Mouse (Mus musculus) neural tube, embryonic 10.5 days (tissue): ENCODE measurements around the gene Lsm11.

Source experiments
- DNase-seq: peaks from one replicate; pipeline ENCODE4 v3.0.0-alpha.2; 2017; ENCODE audit warnings: low spot score; ENCODE audit errors: extremely low spot score

The Lsm11 gene

DNA sequence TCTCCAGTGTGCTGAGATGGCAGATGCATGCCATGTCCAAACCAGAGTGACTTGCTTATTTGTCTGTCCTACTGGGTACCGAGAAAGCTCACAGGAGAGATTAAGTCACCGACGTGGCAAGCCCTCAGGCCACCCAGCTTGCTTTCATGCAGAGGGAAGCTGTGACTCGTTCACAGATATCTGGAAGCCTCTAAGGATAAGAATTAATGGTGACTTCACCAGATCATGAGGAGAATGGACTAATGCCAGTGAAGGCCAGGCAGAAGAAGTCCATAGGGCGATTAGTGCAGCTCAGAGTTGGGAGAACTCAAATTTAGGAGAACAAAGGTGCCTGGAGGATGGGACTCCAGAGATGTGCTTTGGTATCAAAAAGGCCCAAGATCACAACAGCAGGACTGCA is 17.3 kb downstream of the Lsm11 start:
- DNase-seq, result no peak

DNA sequence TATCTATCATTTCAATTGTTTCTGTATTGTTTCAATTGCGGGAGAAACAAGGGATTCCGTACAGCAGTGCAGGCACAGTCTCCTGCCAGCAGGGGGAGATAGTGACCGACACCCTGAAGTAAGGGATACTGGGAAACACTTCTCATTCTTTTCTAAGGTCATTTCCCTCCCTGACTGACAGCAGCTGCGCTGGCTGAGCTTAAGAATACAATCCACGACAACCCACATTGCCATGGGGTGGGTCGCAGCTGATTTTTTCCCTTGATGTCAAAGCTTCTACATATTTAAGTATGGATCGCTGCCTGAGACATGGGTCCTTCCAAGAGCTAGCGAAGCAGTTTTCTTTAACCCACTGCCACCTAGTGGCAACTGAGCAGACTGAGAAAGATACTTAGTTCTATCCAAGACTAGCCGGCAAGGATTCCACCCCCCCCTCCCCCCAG is 18.1 kb downstream of the Lsm11 start:
- DNase-seq, result peak; percentile 84

DNA sequence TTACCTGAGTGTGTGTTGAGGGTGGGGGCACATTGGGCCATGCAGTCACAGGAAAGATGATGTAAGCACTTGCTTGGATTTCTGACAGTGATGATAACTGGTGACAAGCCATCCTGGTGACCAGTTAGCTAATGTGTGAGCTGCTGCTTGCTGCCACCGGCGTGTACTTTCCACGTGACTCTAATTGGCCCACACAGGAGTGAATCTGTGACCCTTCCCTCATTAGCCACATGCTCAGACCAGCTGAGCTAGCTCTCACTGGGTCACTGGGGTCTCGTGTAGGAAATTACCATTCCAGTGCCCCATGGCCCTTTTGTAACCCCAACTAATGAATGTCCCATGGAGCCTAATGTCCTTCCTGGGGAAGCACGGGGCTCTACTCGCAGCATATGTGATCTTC is 19.3 kb downstream of the Lsm11 start:
- DNase-seq, result no peak

DNA sequence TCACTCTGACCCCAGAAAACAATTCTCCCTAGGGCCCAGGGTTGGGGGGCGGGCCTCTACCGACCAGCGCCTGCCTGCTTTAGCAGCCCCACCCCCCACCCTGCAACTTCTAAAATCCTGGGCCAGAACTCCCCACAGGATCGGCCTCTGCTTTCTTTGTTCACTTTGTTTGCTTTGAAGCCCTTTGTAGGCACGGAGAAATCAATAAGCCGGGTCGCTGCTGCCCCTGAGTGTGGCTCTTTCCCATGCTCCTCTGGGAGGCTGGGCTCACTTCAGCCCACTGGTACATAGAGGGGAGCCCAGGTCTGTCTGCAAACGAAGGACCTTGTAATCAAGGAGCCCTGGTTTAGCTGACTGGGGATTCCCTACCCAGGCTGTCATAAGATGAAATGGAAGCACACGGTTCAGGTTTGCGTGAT is 23.2 kb downstream of the Lsm11 start:
- DNase-seq, result peak; percentile 37

DNA sequence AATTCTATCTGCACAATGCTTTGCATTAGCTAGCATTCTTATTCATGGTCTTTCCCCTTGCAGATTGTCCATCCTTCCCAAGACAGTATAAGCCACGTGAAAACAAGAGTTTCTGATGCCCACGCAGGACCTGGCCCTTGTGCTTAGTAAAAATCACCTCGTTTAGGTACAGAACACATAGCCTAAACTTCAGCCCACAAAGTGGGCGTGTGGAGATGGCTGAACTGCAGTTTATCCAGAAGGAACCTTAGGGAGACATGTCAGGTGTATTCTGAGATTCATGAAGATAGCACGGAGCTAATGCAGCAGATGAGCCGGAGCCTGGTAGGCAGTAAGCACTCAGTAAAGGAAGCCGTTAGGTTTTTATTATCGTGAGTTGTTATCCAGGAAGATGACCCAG is 23.7 kb downstream of the Lsm11 start:
- DNase-seq, result no peak

DNA sequence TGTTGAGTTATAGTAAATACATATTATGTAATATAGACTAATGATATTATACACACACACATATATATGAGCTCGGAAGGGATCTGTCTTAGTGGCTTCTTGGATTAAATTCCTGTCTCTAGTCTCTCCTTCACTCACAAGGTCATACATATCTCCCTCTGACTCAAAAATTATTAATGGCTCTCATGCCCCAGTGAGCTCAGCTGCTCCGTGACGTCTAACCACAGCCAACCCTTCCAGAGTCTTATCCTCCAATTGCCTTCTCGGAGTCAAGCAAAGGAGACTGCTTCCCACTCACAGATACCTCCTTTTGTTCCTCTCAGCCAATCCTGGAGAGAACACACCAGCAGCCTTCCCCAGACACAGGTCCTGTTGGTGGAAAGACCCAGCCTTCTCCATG is 25.9 kb downstream of the Lsm11 start:
- DNase-seq, result no peak

DNA sequence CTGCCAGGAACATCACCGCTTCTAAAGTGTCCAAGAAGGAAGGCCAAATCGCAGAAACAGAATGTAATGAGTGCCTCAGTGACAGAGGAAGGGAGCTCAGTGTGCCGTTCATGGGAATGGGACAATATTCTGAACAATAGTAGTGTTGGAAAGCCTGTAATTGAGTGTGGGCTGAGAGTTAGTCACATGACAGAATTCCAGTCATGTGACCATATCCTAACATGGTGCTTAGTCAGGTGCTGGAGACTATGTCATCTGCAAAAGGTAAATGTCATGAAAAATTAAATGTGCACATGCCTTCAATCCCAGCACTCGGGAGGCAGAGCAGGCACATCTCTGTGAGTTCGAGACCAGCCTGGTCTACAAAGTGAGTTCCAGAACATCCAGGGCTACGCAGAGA is 26.7 kb downstream of the Lsm11 start:
- no peak for DNase-seq

DNA sequence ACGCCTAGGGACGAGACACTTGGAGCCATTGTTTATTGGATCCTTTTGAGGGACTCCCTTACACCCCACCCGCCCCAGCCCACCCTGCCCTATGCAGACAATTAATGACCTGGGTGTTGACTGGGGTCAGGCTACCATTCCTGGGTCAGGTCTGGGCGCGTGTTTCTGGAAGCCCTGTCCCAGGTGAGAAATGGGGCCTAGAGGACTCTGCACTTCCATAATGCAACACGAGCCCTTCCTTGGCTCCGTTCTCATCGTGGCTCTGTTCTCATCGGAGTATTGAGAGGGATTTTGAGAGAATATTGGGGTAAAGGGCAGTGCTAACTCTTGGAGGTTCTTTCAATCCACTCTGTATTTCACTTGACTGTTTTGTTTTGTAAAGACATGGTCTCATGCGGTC is 28.5 kb downstream of the Lsm11 start:
- no peak for DNase-seq

DNA sequence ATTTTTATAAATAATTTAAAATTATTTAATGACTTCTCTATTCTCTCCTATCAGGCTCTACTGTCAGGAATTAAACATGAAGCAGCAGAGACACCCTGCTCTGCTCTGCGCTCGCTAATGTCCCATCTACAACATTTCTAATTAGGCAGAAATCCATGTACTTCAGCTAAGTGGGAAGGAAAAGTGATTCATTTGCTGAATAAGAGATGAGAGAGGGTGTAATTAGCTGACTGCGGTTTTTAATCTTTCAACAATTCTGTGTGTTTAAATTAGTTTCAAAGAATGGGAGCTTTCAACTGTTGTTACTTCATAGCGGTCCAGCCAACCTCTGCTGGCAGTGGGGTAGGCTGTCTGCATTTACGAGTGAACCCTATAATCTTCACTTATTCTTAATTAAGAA is 34.0 kb downstream of the Lsm11 start:
- DNase-seq, result no peak

DNA sequence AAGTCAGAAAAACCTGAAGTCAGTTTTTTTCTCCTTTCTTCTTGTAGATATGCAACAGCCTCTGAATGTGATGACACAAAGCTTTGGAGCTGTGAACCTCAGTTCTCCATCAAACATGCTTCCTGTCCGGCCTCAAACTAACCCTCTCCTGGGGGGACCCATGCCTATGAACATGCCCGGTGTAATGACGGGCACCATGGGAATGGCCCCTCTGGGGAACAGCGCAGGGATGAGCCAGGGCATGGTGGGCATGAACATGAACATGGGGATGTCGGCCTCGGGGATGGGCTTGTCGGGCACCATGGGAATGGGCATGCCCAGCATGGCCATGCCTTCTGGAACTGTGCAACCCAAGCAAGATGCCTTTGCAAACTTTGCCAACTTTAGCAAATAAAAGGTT is 35.8 kb downstream of the Lsm11 start:
- DNase-seq, result no peak

DNA sequence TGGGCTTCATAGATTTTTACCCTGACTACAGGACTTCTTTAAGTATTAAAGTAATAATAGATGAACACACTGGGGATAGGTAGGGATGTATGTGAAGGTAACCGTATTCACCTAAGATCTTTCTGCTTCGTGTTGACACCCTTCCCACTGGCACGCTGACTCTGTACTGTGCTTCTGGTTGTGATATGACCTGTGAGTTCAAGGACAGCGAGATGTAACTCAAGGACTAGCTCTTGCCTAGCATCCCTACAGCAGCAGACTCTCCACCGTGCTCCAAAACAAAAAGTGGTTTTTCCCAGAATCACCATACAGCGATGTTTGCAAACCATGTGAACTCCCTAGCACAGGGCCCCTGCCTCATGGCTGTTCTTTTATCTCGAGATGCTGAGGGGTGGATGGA is 36.7 kb downstream of the Lsm11 start:
- DNase-seq, result no peak

DNA sequence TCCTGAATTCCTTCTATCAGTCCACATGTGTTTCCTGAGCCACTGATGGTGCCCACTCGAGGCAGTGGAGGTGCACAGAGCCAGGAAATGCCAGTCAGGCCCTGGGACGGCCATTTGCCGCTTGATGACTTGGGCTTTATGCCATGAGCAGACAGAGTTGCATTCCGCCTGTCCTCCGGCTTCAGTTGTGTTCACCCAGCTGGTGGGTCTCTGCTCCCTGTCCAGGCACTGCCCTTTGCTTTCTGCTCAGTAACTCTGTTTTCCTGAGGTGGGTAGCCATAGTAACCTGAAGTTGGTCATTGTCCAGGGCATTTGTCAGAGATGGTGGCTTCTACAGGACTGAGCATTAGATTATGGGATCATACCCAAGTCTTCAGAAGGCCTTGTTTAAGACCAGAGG is 37.4 kb downstream of the Lsm11 start:
- DNase-seq, result no peak

DNA sequence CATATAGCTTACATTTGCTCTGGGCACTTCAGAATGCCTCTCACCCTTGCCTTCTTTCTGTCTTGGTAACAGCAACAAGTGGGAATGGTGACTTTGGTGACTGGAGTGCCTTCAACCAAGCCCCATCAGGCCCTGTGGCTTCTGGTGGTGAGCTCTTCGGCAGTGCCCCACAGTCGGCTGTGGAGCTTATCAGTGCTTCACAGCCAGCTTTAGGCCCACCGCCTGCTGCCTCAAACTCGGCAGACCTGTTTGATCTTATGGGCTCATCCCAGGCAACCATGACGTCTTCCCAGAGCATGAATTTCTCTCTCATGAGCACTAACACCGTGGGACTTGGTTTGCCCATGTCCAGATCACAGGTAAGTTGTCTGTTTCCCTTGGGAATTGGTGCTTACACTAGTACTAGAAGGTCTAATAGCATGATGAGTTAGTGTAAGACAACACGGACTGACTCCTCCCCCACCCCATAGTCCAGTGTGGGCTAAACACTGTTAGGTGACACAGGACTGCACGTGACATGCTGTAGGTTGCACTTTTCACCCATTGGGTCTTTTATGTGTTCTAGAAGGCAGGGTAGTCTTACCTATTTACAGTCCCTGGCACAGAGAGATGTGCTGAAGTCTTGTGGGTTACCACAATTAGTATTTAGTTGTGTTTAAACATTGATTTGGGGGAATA is 38.5 kb downstream of the Lsm11 start:
- DNase-seq, result no peak

DNA sequence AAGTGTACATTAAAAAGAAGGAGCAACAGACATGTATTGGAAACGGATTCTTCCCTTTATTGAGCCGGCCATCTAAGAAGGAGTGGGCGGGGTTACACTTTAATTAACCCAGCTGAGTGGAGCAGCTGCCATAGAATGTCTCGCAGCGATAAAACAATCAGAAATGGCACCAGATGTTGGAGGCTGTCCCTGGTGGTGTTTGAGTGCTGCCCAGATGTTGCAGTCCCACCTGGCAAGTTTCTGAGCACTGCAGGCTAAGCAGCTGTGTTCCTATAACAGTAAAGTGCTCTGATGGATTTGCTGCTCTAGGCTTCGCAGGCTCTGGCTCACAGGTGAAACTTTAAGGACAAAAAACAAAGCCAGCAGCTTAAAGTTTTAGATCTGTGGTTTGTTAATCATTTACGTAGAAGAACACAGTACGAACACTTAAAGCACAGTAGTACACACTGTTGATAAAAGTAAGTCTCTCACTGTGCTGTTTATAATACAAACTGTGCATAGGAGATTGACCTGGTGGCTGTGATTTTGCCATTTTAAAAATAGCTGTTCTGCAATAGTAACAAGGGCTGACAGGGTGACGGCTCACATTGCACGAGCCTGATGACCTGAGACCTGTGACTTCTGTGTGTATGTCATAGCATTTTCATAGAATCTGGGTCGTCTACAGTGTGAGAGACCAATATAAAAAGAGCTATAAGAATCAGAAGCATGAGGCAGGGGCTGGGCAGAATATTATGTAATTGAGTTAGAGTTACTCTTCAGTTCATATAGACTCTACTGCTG is 44.3 kb downstream of the Lsm11 start:
- no peak for DNase-seq

DNA sequence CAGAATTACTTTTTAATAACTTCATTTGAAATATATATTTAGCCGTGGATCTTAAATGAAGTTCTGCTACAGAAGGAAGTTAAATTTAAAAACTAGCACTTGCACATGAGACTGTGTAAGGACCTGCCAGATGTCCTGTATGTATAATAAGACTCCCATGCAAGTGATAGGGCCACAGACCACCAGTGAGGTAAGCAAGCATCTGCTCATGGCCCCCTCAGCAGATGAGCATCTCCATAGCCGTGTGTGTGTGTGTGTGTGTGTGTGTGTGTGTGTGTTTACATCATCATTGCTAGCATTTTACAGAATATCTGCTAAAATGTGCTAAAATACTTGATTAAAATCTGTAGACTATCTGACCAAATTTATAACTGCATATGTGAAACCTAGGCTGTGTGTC is 47.3 kb downstream of the Lsm11 start:
- DNase-seq, result no peak

DNA sequence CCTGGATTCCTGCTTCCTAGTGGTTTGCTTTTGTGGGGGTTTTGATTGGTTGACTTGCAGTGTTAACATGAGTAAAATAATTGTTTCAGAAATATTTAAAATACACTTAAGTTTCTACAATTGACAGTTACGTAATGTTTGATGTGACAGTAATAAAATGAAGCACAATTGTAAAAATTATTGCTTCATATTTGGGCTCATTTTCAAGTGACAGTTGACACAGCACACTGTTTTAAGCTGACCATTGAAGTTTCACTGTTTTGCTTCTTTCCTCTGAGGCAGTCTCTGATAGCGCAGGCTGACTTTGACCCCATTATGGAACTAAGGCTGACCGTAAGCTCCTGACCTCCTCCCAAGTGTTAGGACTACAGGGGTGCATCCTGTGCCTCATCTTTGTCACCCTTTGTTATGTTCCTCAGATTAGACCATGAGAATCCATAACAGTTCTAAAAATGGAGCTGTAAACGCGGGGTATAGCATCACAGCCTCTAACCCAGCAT is 51.8 kb downstream of the Lsm11 start:
- no peak for DNase-seq

DNA sequence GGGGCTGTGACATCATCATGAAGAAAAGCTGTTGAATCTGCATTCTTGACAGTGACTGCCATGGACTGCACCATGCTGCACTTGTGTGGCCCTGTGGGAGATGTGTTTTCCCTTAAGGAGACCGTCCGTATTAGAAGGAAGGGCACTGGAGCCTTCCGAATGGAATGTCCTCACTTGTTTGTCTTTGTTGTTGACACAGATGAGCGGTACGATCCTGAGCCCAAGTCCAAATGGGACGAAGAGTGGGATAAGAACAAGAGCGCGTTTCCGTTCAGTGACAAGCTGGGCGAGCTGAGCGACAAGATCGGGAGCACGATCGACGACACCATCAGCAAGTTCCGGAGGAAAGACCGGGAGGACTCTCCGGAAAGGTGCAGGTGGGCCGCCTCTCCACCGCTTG is 54.3 kb downstream of the Lsm11 start:
- DNase-seq, result no peak

DNA sequence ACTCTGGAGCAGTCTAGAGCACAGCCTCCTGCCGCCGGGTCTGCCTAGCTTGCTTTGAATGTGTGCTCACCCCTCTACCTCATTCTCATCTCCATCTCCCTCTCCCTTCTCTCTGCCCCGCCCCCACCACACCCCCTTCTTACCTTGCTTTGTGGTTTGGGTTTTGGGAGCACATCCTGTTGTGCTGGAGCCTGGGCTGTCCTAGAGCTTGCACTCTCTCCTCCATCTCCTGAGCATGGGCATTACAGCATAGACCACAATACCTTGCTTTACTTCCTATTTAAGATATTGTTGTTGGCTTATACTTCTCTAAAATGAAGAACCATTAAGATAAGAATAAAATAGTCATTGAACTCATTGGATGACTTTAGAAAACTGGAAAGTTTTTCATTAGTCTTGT is 54.8 kb downstream of the Lsm11 start:
- no peak for DNase-seq

DNA sequence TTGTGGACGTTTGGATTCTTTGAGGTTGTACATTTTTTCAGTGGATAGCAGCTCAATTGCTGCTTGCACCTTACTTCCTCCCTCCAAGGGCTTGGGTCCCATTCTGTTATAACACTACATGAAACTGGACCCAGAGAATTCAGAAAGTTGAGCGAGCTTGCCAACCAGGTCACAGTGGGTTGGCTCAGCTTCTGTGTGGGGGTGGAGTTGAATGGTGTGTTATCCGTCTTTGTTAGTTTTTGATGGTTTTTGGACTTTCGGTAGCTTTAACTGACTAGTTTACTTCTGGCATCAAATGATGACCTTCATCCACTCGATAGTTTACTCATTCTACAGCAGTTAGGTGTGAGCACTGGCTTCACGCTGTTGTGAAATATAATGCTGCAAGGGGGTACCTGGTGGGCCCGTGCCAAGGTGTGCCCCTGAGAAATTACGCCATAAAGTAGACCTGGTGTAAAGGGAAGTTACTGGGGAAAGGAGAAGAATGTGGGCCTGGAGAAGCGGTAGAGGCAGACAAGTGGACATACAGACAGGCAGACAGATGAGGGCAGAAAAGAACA is 56.2 kb downstream of the Lsm11 start:
- no peak for DNase-seq

DNA sequence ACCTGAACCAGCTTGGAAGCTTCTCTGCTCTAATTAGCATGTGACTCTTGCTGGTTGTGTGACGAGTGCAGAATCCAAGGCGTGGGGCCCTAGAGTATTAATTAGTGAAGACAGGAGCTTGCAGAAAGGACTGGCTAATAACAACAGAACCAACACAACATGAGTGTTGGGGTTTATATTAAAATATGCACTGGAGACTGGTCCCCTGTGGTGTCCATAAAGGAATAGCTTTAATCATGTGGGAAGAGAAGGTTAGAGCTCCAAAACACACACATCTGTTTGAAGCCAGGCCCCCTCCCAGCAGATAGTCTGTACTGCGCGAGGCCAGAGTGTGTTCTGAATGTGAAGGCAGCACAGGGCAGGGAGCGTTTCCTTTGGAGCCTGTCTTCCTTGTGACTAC is 58.1 kb downstream of the Lsm11 start:
- DNase-seq, result no peak

DNA sequence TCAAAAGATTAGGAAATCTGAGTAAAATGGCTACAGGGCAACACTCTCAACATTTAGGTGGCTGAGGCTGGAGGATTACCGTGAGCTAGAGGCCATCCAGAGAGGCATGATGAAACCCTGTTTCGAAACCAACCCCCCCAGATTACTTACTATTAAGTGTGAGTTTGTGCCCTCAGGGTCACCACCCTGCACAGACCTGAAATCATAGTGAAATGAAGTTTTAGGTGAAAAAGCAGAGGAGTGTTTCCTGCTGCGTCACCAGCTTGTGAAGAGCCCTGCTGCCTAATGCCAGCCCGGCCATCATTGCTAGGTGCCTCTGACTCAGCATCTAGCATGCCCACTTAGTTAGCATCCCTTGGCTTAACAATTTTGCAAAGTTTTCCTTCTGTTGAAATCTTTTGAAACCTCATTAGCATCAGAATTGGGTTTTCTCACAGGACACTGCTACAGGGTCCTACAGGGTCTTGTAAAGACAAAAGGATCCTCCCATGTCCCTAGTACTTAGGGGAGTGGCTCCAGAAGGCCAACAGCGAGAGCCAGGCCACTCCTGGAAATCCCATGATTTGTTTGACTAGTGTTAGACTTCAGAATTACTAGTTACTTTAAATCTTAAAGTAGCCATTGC is 59.0 kb downstream of the Lsm11 start:
- DNase-seq, result no peak

DNA sequence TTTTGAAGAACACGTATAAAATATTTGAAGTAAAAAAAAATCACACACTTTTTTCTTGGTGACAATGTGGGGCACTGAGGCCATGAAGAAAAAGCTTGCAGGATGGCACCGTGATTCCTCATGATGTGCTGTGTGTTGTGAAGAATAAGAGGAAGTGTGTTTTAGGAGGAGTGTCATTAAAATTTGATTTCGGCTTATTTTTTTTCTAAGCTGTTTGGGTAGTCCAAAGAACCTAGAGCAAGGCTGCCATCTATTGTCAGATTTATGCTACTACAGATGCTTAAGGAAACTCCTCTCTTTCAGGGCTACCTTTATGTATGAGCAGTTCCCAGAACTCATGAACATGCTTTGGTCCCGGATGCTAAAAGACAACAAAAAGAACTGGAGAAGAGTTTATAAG is 60.7 kb downstream of the Lsm11 start:
- DNase-seq, result no peak
